Mouse (Mus musculus) T-helper 2 cell (primary cell): ENCODE measurements at regions not wholly inside any gene's neighbourhood (a gene's known extent, or its start where the extent isn't known, plus 50 kb on each side); places are given as distances from the start of the nearest gene placed in this dataset.

Source experiments
- in situ Hi-C: fragments of 300-600 bp; cut with MboI, MseI; formaldehyde crosslinking; loops from one replicate; pipeline ENCODE4 v1.15.1; 2025; ENCODE audit warnings: high pct_unique_total_duplicates

GRCm38 (mm10) chr19:14894875-14895274, 297.0 kb upstream of the Tle4 start:
- in situ Hi-C loops, result no loop called here

- in situ Hi-C loops, result no loop called here
Observed at GRCm38 (mm10) chr19:14892390-14892758, 294.5 kb upstream of the Tle4 start.

- in situ Hi-C loops, result no loop called here
Observed at GRCm38 (mm10) chr19:14891689-14892389, 294.0 kb upstream of the Tle4 start.

GRCm38 (mm10) chr19:14891090-14891428, 293.2 kb upstream of the Tle4 start:
- in situ Hi-C loops, result no loop called here

GRCm38 (mm10) chr19:14890241-14891089, 292.6 kb upstream of the Tle4 start:
- in situ Hi-C loops, result no loop called here

GRCm38 (mm10) chr19:14889794-14890193, 291.9 kb upstream of the Tle4 start:
- in situ Hi-C loops, result no loop called here

- in situ Hi-C loops, result no loop called here
Observed at GRCm38 (mm10) chr19:14883707-14884421, 286.0 kb upstream of the Tle4 start.

GRCm38 (mm10) chr19:14880818-14881217, 283.0 kb upstream of the Tle4 start:
- in situ Hi-C loops, result no loop called here

- in situ Hi-C loops, result no loop called here
Observed at GRCm38 (mm10) chr19:14873986-14874385, 276.1 kb upstream of the Tle4 start.

GRCm38 (mm10) chr19:14871178-14871867, 273.5 kb upstream of the Tle4 start:
- in situ Hi-C loops, result no loop called here

GRCm38 (mm10) chr19:14862654-14863468, 265.0 kb upstream of the Tle4 start:
- in situ Hi-C loops, result no loop called here

- in situ Hi-C loops, result no loop called here
Observed at GRCm38 (mm10) chr19:14855036-14855435, 257.2 kb upstream of the Tle4 start.

GRCm38 (mm10) chr19:14853416-14853815, 255.6 kb upstream of the Tle4 start:
- in situ Hi-C loops, result no loop called here

- in situ Hi-C loops, result no loop called here
Observed at GRCm38 (mm10) chr19:14849561-14849960, 251.7 kb upstream of the Tle4 start.

- in situ Hi-C loops, result no loop called here
Observed at GRCm38 (mm10) chr19:14847120-14847519, 249.3 kb upstream of the Tle4 start.

GRCm38 (mm10) chr19:14835629-14836028, 237.8 kb upstream of the Tle4 start:
- in situ Hi-C loops, result no loop called here

- in situ Hi-C loops, result no loop called here
Observed at GRCm38 (mm10) chr19:14816354-14816753, 218.5 kb upstream of the Tle4 start.

- in situ Hi-C loops, result no loop called here
Observed at GRCm38 (mm10) chr19:14806787-14807186, 208.9 kb upstream of the Tle4 start.

- in situ Hi-C loops, result no loop called here
Observed at GRCm38 (mm10) chr19:14802909-14803650, 205.2 kb upstream of the Tle4 start.

GRCm38 (mm10) chr19:14801669-14802068, 203.8 kb upstream of the Tle4 start:
- in situ Hi-C loops, result no loop called here
